Mouse (Mus musculus): ENCODE measurements around the gene Nrp2.
A peak's percentile ranks its signal among the peaks of the same experiment; 100 is the strongest.

Gene Nrp2

GRCm38 (mm10) chr1:62825822-62826765 is 123.0 kb downstream of the Nrp2 start:
- DNase-seq: no peak

GRCm38 (mm10) chr1:62827316-62827715 is 124.2 kb downstream of the Nrp2 start:
- DNase-seq: no peak

- no peak for DNase-seq
These were observed 125.1 kb downstream of the Nrp2 start for GRCm38 (mm10) chr1:62828156-62828555.

GRCm38 (mm10) chr1:62829690-62830417 is 126.8 kb downstream of the Nrp2 start:
- no peak for DNase-seq

GRCm38 (mm10) chr1:62830418-62830769 is 127.3 kb downstream of the Nrp2 start:
- DNase-seq: peak in 1 of 2 experiments; percentile 40

- no peak for DNase-seq
These were observed 128.8 kb downstream of the Nrp2 start for GRCm38 (mm10) chr1:62831725-62832455.

- DNase-seq: no peak
These were observed 130.3 kb downstream of the Nrp2 start for GRCm38 (mm10) chr1:62833356-62833755.

- DNase-seq: no peak
These were observed 131.5 kb downstream of the Nrp2 start for GRCm38 (mm10) chr1:62834443-62835185.

- DNase-seq: no peak
These were observed 135.0 kb downstream of the Nrp2 start for GRCm38 (mm10) chr1:62838083-62838482.

- no peak for DNase-seq
These were observed 135.5 kb downstream of the Nrp2 start for GRCm38 (mm10) chr1:62838631-62839030.

GRCm38 (mm10) chr1:62843215-62843614 is 140.1 kb downstream of the Nrp2 start:
- no peak for DNase-seq

- DNase-seq: no peak
These were observed 148.2 kb downstream of the Nrp2 start for GRCm38 (mm10) chr1:62850990-62851940.

- no peak for DNase-seq
These were observed 150.3 kb downstream of the Nrp2 start for GRCm38 (mm10) chr1:62853362-62853761.

GRCm38 (mm10) chr1:62853996-62854395 is 150.9 kb downstream of the Nrp2 start:
- no peak for DNase-seq

GRCm38 (mm10) chr1:62859098-62859497 is 156.0 kb downstream of the Nrp2 start:
- no peak for DNase-seq

- DNase-seq: peak in 1 of 2 experiments; percentile 32
These were observed 156.6 kb downstream of the Nrp2 start for GRCm38 (mm10) chr1:62859556-62860300.

GRCm38 (mm10) chr1:62860327-62860726 is 157.2 kb downstream of the Nrp2 start:
- DNase-seq: no peak

GRCm38 (mm10) chr1:62860788-62861187 is 157.7 kb downstream of the Nrp2 start:
- DNase-seq: peak; percentile 21 to 65
